Mouse (Mus musculus) MEL (cell line): ENCODE results near the gene Tbc1d30. TPM values are rescaled to one million over a fixed set of nuclear protein-coding genes. Genes with fewer than 3 reads are reported as not detected.
A peak's percentile ranks its signal among the peaks of the same experiment; 100 is the strongest.

Experiments
- DNase-seq: peaks from one replicate; pipeline ENCODE4 v3.0.0; 2011; ENCODE audit warnings: low read depth, low spot score
- H3K27ac ChIP-seq: 2 replicates; pipeline ENCODE4 v1.5.1; 2012; ENCODE audit warnings: low read depth, mild to moderate bottlenecking, control low read depth, low read length, moderate library complexity; ENCODE audit not compliant: control insufficient read depth
- H3K27me3 ChIP-seq, 2 experiments: fragments of 150-350 bp in 1 of 2; sonication (generic) in 1 of 2; 2 replicates each; pipeline ENCODE4 v1.6.1; 2012; ENCODE audit warnings: low read length in 2 of 2, mild to moderate bottlenecking in 2 of 2, improper control_type of control experiment in 1 of 2, moderate library complexity in 1 of 2; ENCODE audit not compliant: insufficient read depth in 2 of 2, control insufficient read depth in 1 of 2
- H3K36me3 ChIP-seq, 2 experiments: 2 replicates each; pipeline ENCODE4 v1.6.1; 2012 to 2014; ENCODE audit warnings: low read length in 2 of 2, improper control_type of control experiment in 1 of 2, inconsistent platforms in 1 of 2, mild to moderate bottlenecking in 1 of 2; ENCODE audit not compliant: insufficient read depth in 2 of 2, control insufficient read depth in 1 of 2
- H3K4me1 ChIP-seq, 2 experiments: fragments of 150-350 bp in 1 of 2; sonication (generic) in 1 of 2; 2 replicates each; pipeline ENCODE4 v1.6.1; 2012; ENCODE audit warnings: low read length in 2 of 2, improper control_type of control experiment in 1 of 2, mild to moderate bottlenecking in 1 of 2; ENCODE audit not compliant: insufficient read depth in 2 of 2, control insufficient read depth in 1 of 2
- H3K4me3 ChIP-seq, 2 experiments: fragments of 150-350 bp in 1 of 2; sonication (generic) in 1 of 2; 2 replicates each; pipeline ENCODE4 v1.5.1; 2012; ENCODE audit warnings: low read depth in 2 of 2, low read length in 2 of 2, mild to moderate bottlenecking in 2 of 2, moderate library complexity in 2 of 2, control low read depth in 1 of 2, improper control_type of control experiment in 1 of 2; ENCODE audit not compliant: control insufficient read depth in 1 of 2, insufficient read depth in 1 of 2
- H3K79me2 ChIP-seq: 2 replicates; pipeline ENCODE4 v1.6.1; 2012; ENCODE audit warnings: mild to moderate bottlenecking, low read length, moderate library complexity; ENCODE audit not compliant: control insufficient read depth, poor library complexity, insufficient read depth
- H3K9ac ChIP-seq: 2 replicates; pipeline ENCODE4 v1.6.1; 2012; ENCODE audit warnings: low read depth, mild to moderate bottlenecking, control low read depth, low read length, moderate library complexity; ENCODE audit not compliant: control insufficient read depth, poor library complexity, severe bottlenecking
- H3K9me3 ChIP-seq: fragments of 150-350 bp; sonication (generic); replicated peaks from 2 replicates; pipeline ENCODE4 v1.6.1; 2012; ENCODE audit warnings: mild to moderate bottlenecking, low read length, improper control_type of control experiment, moderate library complexity; ENCODE audit not compliant: insufficient read depth
- BHLHE40 ChIP-seq: IDR thresholded peaks from 2 replicates; pipeline ENCODE4 v1.6.1; 2012; ENCODE audit warnings: low read depth, mild to moderate bottlenecking, inconsistent platforms, low read length, improper control_type of control experiment, borderline replicate concordance
- CHD1 ChIP-seq: IDR thresholded peaks from 2 replicates; pipeline ENCODE4 v1.6.1; 2012; ENCODE audit warnings: low read depth, mild to moderate bottlenecking, inconsistent platforms, low read length, improper control_type of control experiment
- CHD2 ChIP-seq: IDR thresholded peaks from 2 replicates; pipeline ENCODE4 v1.6.1; 2011; ENCODE audit warnings: low read length, improper control_type of control experiment
- CTCF ChIP-seq, 3 experiments: IDR thresholded peaks in 2 of 3; conservative IDR thresholded peaks in 1 of 3; 2 replicates each; pipeline ENCODE4 v1.5.1; 2011 to 2012; ENCODE audit warnings: low read length in 3 of 3, low read depth in 2 of 3, mild to moderate bottlenecking in 2 of 3, improper control_type of control experiment in 1 of 3, inconsistent platforms in 1 of 3, mixed read lengths in 1 of 3, moderate library complexity in 1 of 3; ENCODE audit not compliant: control insufficient read depth in 1 of 3, insufficient read depth in 1 of 3, poor library complexity in 1 of 3, severe bottlenecking in 1 of 3
- E2F4 ChIP-seq: IDR thresholded peaks from 2 replicates; pipeline ENCODE4 v1.6.1; 2011; ENCODE audit warnings: low read depth, low read length, improper control_type of control experiment, borderline replicate concordance
- ELF1 ChIP-seq: IDR thresholded peaks from 2 replicates; pipeline ENCODE4 v1.6.1; 2014; ENCODE audit warnings: low read depth, mild to moderate bottlenecking, inconsistent platforms, low read length, improper control_type of control experiment, moderate library complexity
- EP300 ChIP-seq, 2 experiments: IDR thresholded peaks; 2 replicates each; pipeline ENCODE4 v1.6.1; 2011; ENCODE audit warnings: improper control_type of control experiment in 2 of 2, low read length in 2 of 2, low read depth in 1 of 2, mild to moderate bottlenecking in 1 of 2
- ETS1 ChIP-seq: IDR thresholded peaks from 2 replicates; pipeline ENCODE4 v1.6.1; 2012; ENCODE audit warnings: low read depth, mild to moderate bottlenecking, inconsistent platforms, low read length, improper control_type of control experiment, moderate library complexity
- GABPA ChIP-seq: IDR thresholded peaks from 2 replicates; pipeline ENCODE4 v1.6.1; 2012; ENCODE audit warnings: low read depth, mild to moderate bottlenecking, inconsistent platforms, low read length, improper control_type of control experiment, moderate library complexity
- GATA1 ChIP-seq: IDR thresholded peaks from 2 replicates; pipeline ENCODE4 v1.6.1; 2011; ENCODE audit warnings: low read depth, low read length, improper control_type of control experiment
- HCFC1 ChIP-seq: IDR thresholded peaks from 2 replicates; pipeline ENCODE4 v1.6.1; 2012; ENCODE audit warnings: low read depth, mild to moderate bottlenecking, inconsistent platforms, low read length, improper control_type of control experiment, moderate library complexity
- MAFK ChIP-seq: IDR thresholded peaks from 2 replicates; pipeline ENCODE4 v1.6.1; 2011; ENCODE audit warnings: low read depth, mild to moderate bottlenecking, low read length, improper control_type of control experiment, borderline replicate concordance
- MAX ChIP-seq: IDR thresholded peaks from 2 replicates; pipeline ENCODE4 v1.6.1; 2011; ENCODE audit warnings: low read length, improper control_type of control experiment
- MAZ ChIP-seq: IDR thresholded peaks from 2 replicates; pipeline ENCODE4 v1.6.1; 2012; ENCODE audit warnings: low read depth, mild to moderate bottlenecking, inconsistent platforms, low read length, improper control_type of control experiment
- MXI1 ChIP-seq: IDR thresholded peaks from 2 replicates; pipeline ENCODE4 v1.6.1; 2011; ENCODE audit warnings: mild to moderate bottlenecking, low read depth, low read length, improper control_type of control experiment
- MYB ChIP-seq: IDR thresholded peaks from 2 replicates; pipeline ENCODE4 v1.6.1; 2011; ENCODE audit warnings: mild to moderate bottlenecking, low read depth, low read length, improper control_type of control experiment
- MYC ChIP-seq: IDR thresholded peaks from 2 replicates; pipeline ENCODE4 v1.6.1; 2011; ENCODE audit warnings: low read depth, mild to moderate bottlenecking, low read length, improper control_type of control experiment, moderate library complexity
- NRF1 ChIP-seq: IDR thresholded peaks from 2 replicates; pipeline ENCODE4 v1.6.1; 2014; ENCODE audit warnings: low read depth, mild to moderate bottlenecking, inconsistent platforms, low read length, improper control_type of control experiment, moderate library complexity; ENCODE audit not compliant: poor library complexity, insufficient read depth, severe bottlenecking
- RAD21 ChIP-seq: IDR thresholded peaks from 2 replicates; pipeline ENCODE4 v1.6.1; 2011; ENCODE audit warnings: mild to moderate bottlenecking, low read depth, low read length, improper control_type of control experiment
- RCOR1 ChIP-seq: IDR thresholded peaks from 2 replicates; pipeline ENCODE4 v1.6.1; 2012; ENCODE audit warnings: low read depth, mild to moderate bottlenecking, inconsistent platforms, low read length, improper control_type of control experiment
- SIN3A ChIP-seq: IDR thresholded peaks from 2 replicates; pipeline ENCODE4 v1.6.1; 2012; ENCODE audit warnings: low read length, improper control_type of control experiment, inconsistent platforms
- SMC3 ChIP-seq: IDR thresholded peaks from 2 replicates; pipeline ENCODE4 v1.6.1; 2011; ENCODE audit warnings: low read depth, low read length, improper control_type of control experiment
- TCF12 ChIP-seq: IDR thresholded peaks from 2 replicates; pipeline ENCODE4 v1.6.1; 2014; ENCODE audit warnings: low read depth, mild to moderate bottlenecking, inconsistent platforms, low read length, improper control_type of control experiment, moderate library complexity
- UBTF ChIP-seq: IDR thresholded peaks from 2 replicates; pipeline ENCODE4 v1.6.1; 2012; ENCODE audit warnings: low read depth, mild to moderate bottlenecking, inconsistent platforms, low read length, improper control_type of control experiment, moderate library complexity, borderline replicate concordance; ENCODE audit not compliant: insufficient read depth
- USF1 ChIP-seq: IDR thresholded peaks from 2 replicates; pipeline ENCODE4 v1.6.1; 2014; ENCODE audit warnings: low read depth, mild to moderate bottlenecking, inconsistent platforms, low read length, improper control_type of control experiment, moderate library complexity
- ZC3H11A ChIP-seq: IDR thresholded peaks from 2 replicates; pipeline ENCODE4 v1.6.1; 2012; ENCODE audit warnings: low read depth, mild to moderate bottlenecking, inconsistent platforms, low read length, improper control_type of control experiment
- polyA plus RNA-seq, 2 experiments: library from polyadenylated mRNA; stranded (reverse) in 1 of 2; unstranded in 1 of 2; fragments of >175 nt in 1 of 2; fragments of >200 nt in 1 of 2; gene quantifications; 2 replicates each; pipeline versions ENCODE4 v1.2.1 to v1.2.4; 2012; ENCODE audit warnings: low replicate concordance in 2 of 2, low read depth in 1 of 2; ENCODE audit not compliant: insufficient read length in 2 of 2, insufficient read depth in 1 of 2, missing spikeins in 1 of 2
- total RNA-seq: library from RNA; depleted of rRNA; stranded (reverse); fragments of 300-350 nt; gene quantifications from 2 replicates; pipeline ENCODE4 v1.2.3, GENCODE M21; 2012

Tbc1d30 gene
- total and polyA plus RNA-seq, 3 experiments = 0.35 to 2.1 TPM; not detected in 1

GRCm38 (mm10) chr10:121261036-121261592 lies 90.0 kb downstream of the Tbc1d30 start (continued):
- TF ChIP-seq BHLHE40 = no peak
- peak; percentile 45; the same call in 1 of the 2 replicates for TF ChIP-seq RCOR1
- no peak for TF ChIP-seq E2F4
- TF ChIP-seq ETS1 = peak; percentile 62
- no peak for TF ChIP-seq NRF1
- TF ChIP-seq GATA1 = peak; percentile 79
- TF ChIP-seq MAFK = no peak
- TF ChIP-seq MYC = peak; percentile 66
- TF ChIP-seq ELF1 = no peak
- TF ChIP-seq MAZ = no peak
- TF ChIP-seq TCF12 = peak; percentile 74
- TF ChIP-seq RAD21 = no peak
- TF ChIP-seq HCFC1 = no peak
- TF ChIP-seq MXI1 = peak; percentile 42; the same call in 1 of the 2 replicates
- no peak for TF ChIP-seq UBTF
- no peak for TF ChIP-seq CHD2
- TF ChIP-seq GABPA = no peak
- TF ChIP-seq MYB = no peak
- TF ChIP-seq CHD1 = no peak
- TF ChIP-seq, all 39 proteins: peak for 9

DNA sequence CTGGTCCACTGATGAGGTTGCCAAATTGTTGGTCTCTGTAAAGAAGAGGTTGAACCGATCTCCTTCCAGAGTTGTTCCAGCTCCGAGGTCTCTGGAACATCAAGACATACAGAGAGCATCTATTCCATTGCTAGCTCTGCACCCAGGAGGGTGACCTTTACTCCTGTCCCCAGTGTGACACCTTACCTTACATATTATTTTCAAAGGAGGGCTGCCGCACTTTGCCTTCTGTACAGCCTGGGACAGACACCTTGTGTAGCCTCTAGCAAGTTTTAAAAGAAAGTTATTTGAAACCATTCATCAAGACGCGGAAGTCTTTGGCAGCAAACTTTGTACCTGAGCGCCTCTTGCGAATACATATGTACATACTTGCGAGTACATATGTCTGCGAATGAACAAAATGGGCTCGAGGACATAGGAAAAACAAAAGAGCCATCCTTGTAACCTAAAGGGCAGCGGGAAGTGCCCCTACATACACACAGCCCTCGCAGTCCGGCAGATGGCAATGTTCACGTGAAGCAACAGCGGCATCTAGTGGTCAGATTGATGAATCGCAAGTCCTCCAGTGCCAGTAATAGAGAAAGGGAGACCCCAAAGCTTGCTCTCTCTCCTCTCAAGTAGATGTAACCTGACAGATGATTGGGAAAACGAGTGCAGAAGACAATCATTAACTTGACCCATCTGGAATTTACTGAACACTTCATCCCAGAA lies 94.8 kb downstream of the Tbc1d30 start:
- no peak for TF ChIP-seq UBTF
- TF ChIP-seq CTCF (IDR thresholded peaks at IDR 0.05 in 2 of 3, conservative IDR thresholded peaks at IDR 0.05 in 1 of 3; ENCODE audit: control insufficient read depth in 1 of 3, insufficient read depth in 1 of 3, low read depth in 2 of 3, low read length in 3 of 3, poor library complexity in 1 of 3, severe bottlenecking in 1 of 3) = peak; percentile 88 to 94 (median 94)
- no peak for TF ChIP-seq CHD2
- TF ChIP-seq USF1 = peak; percentile 55; the same call in 1 of the 2 replicates
- 0 out of 2 replicates have a peak, but pooled peaks have one; percentile 17 for TF ChIP-seq SIN3A
- peak; percentile 75 for TF ChIP-seq SMC3
- TF ChIP-seq MAX = 0 out of 2 replicates have a peak, but pooled peaks have one; percentile 17
- no peak for TF ChIP-seq HCFC1
- no peak for TF ChIP-seq EP300 (IDR thresholded peaks at IDR 0.05; ENCODE audit: low read depth in 1 of 2, low read length in 2 of 2)
- TF ChIP-seq TCF12 = no peak
- peak; percentile 84 for TF ChIP-seq RAD21
- TF ChIP-seq ZC3H11A = peak; percentile 57
- TF ChIP-seq, all 39 proteins: peak for 7
- H3K27ac ChIP-seq = no peak overlapping the region
- no peaks in the 10 kb centered on the region for H3K27me3 ChIP-seq
- H3K9ac ChIP-seq = no peak overlapping the region
- H3K4me1 ChIP-seq = peaks cover 0 to 6% of the 10 kb centered on the region in 2 experiments; a peak in 3 of 4 replicates
- no peaks in the 10 kb centered on the region for H3K79me2 ChIP-seq
- H3K36me3 ChIP-seq = peaks cover 0 to 4% of the 10 kb centered on the region in 2 experiments; a peak in 2 of 4 replicates
- H3K9me3 ChIP-seq = no peaks in the 10 kb centered on the region
- H3K4me3 ChIP-seq = no peak overlapping the region
- peak; percentile 81 for DNase-seq
